Mouse (Mus musculus) cortical plate, adult 2 months (tissue): ENCODE measurements around the gene Cpped1.

Experiments used
- CTCF ChIP-seq: fragments of 200-500 bp; IDR thresholded peaks from 2 replicates; pipeline ENCODE4 v1.5.1; 2011; ENCODE audit warnings: mild to moderate bottlenecking, control low read depth, low read length; ENCODE audit not compliant: insufficient read depth; ENCODE audit errors: extremely low read depth
- POLR2A ChIP-seq: fragments of 200-500 bp; IDR thresholded peaks from 2 replicates; pipeline ENCODE4 v1.6.1; 2011; ENCODE audit warnings: mild to moderate bottlenecking, low read length, control low read depth; ENCODE audit not compliant: insufficient read depth; ENCODE audit errors: extremely low read depth

DNA sequence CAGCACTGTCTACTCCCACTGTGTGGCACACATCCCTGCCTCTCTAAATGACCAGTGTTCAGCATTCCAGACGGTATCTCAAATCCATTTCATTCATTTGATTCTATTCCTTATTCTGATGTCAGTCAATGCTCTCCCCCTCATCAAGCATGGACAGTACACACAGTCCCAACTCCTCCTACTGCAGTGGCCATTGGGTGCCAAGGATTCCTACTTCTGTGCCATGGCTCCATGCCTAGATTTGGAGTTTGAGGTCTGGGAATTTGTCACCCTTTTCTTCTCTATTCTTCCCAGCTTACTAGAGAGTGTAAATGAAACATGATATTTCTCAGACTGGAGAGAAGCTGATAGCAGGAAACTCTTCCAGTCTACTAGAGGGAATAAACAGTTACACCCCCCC lies 2.3 kb downstream of the Cpped1 start:
- TF ChIP-seq POLR2A (no peak), CTCF (no peak)
